Mouse (Mus musculus) frontal cortex, adult (tissue): ENCODE measurements at regions not wholly inside any gene's neighbourhood (a gene's known extent, or its start where the extent isn't known, plus 50 kb on each side); places are given as distances from the start of the nearest gene placed in this dataset.
"Not testable (repeated sequence)": the region's sequence is repeated elsewhere in the genome, so short reads cannot be mapped to it uniquely, and the experiment has no call there.

Experiments used
- ATAC-seq: cut with Nextera tagmentation; 2 replicates; pipeline ENCODE4 v1.9.2; 2017; ENCODE audit warnings: mild to moderate bottlenecking, moderate library complexity, mixed read lengths; ENCODE audit not compliant: low TSS enrichment

DNA sequence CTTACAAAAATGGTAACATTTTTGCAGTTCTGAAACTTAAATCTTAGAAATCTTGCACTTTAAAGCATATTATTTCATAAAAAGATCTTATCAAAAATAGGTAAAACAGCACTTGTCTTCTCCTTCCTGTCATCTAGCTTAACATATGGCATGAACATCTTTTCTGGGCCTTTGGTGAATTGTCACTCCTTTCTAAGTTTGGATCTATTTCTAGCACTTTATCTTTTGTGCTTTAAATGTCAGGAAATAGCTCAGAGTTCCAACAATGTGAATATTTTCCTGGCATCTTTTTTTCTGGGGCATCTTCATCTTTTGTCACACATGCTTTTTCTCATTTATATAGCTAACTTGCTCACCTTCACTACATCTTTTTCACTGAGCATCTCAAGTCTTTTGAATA, 527.4 kb upstream of the Gm5150 start:
- peak; percentile 94 for ATAC-seq

DNA sequence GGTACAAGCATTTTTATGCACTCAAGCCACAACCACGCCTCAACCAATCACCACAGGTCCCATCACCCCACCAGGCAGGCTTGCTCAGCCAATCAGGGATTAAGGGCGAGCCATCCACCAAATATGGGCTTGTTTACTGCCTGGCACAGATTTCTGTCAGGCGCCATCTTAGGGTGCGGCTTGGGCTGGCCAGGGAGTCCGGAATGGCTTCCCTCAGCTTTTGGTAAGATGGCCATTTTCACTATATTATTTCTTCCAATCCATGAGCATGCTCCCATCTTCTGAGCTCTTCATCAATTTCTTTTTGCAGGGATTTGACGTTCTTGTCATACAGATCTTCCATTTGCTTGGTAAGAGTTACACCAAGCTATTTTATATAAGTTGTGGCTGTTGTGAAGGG, 521.3 kb upstream of the Gm5150 start:
- ATAC-seq = not testable (repeated sequence)

DNA sequence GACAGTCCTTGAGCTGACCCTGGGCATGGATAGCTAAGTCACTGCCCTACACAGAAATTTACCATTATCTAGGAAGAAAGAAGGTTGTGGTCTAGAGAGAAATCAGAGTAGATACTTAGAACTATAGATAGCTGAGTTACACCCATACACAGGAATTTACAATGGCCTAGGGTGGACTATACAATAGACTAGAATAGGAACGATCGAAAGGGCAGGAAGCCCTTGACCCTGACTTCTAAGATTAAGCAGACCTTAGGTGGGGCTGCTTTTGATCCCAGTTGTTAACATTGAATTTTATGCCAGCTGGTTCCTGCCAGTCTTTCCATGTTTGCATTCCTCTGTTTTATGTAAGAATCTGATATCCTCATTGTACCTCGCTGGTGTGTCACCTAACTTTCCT, 482.2 kb upstream of the Gm5150 start:
- ATAC-seq = not testable (repeated sequence)

DNA sequence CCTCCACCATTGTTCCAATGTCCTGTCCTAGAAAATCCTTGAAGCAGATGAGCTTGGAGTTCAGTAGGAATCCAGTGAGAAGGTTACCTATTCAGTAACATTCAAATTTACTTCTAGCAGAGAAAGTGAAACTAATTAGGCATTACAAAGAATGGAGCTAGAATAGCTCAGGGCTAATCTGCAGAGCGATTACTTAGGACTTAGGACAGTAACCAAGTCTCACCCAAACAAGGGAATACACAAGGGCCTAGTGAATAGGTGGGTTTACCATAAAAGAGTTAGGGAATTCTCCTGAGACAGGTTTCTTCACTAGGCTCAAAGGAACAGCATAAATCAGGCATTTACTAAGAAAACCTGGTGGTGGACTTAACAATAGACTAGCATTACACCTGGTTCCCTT, 476.5 kb upstream of the Gm5150 start:
- no peak for ATAC-seq

DNA sequence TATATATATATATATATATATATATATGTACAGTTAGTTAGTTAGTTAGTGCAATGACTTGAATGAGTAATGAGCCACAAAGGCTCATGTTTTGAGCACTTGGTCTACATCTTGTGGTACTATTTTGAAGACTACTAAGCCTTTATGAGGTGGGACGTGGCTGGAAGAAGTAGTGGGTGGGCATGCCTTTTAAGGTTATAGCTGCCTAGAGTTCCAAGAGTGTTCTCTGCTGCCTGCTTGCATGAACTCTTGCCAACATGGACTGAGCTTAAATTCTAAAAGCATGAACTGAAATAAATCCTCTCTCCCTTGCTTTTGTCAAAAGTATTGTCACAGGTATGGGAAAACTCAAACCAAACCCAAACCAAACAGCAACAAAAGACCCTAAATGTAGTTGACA, 465.1 kb upstream of the Gm5150 start:
- peak; percentile 87 for ATAC-seq

DNA sequence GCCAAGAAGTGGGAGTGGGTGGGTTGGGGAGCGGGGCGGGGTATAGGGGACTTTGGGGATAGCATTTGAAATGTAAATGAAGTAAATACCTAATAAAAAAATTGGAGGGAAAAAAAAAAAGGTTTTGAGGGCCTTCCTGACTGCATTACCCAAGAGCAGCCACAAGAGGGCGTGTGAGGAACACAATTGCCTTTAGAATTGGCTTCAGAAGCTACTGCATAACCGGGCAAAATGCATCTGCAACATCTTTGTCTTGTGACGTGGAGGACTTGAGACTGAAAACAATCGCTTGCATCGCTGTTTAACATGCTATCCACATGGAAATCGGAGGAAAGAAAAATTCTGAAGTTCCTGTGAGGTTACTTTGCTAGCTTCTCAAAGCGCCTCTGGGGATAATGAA, 460.2 kb upstream of the Gm5150 start:
- ATAC-seq = peak; percentile 90

DNA sequence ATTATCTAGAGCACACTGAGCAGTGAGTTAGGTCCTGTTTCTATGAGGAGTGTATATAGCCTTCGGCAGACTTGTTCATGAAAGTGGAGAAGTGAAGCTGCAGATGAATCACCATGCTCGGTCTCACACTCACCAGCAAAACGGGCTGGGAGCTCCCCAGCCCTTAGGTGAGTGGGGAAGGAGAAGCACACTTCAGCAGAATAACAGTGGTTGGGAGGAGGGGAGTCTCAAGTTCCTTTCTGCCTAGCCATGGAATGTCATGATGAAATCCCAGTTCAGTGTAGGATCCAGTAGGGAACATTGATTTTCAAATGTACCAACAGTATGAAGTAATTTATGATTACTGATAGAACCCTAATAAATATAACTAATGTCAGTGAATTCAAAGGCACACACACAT, 459.1 kb upstream of the Gm5150 start:
- ATAC-seq = no peak

DNA sequence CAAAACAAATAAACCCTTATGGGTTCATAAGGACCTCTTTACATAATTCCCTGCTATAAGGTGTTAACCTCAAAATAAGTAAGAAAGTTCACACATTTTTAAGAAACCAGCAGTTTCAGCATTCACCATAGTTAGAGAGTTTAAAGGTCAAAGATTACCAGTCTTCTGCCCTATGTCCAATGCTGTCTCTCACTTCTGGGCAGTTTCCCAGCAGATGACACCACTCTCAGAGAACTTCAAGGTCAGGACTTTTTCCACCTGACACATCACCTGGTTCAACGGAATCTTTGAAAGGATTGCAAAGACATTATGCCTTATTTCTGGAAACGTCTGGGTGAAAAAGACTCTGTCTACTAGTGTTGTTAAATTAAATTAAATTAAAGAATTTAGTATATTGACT, 458.1 kb upstream of the Gm5150 start:
- ATAC-seq = no peak

DNA sequence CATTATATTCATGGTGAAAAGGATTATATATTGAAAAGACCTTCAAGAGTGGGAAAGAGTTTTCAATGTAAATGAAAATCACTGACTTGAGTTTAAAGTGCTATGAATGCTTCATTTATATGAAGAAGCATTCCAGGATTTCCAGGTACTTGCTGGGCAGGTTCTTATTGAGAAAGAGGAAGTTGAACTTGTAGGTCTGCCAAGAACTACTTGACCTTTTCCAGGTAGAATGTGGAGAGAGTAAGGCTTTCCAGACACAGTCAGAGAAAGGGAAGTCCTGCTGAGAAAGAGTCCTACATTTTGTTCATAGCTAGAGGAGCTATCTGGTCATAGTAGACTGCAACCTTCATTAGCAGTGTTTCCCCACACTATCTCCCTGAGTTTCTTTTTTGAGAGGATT, 426.8 kb upstream of the Gm5150 start:
- no peak for ATAC-seq

DNA sequence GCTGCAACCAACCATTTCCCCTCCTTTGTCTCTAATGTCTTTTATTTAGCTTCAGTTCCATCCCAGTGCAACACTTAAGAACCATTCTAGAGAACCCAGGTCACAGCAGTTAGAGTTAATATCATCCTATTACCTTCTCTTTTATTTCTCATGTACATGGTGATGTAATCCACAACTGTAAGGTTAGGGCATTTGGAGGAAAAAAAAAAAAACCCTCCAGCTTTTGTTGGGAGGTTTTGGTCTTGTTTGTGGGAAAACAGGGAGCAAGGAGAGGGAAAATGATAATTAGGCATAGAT, 425.5 kb upstream of the Gm5150 start:
- no peak for ATAC-seq

DNA sequence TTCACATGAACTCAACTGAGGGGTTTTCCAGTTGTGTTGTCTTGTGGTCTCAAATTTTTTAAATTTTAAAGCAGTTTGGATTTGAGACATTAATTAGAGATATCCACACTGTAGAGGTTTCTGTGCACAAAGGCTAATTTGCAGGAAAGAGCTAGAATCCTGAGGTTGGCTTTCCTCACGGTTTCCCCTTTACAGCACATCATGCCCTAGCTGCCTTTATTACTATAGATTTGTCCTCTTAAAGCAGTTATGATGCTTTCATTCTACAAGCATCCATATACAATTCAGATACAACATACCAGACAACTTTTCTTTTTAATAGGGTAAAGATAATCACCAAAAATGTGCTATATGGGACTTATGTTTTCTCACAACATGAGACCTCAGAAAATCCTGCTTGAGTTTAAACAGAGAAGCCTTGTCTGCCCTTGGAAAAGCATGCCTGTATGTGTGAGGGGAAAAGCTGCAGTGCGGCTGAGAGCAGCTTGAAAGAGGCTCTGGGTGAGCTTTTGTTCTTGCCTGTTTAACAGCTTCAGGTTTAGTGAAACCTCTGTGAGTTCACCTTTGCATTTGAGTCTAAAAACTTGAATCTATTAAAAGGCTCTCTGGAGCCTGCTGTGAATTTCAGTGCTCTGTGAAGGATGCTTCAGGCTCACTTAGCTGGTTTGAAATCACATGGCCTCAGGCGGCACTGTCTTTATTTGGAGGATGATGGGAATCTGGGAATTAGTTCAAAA, 425.0 kb upstream of the Gm5150 start:
- ATAC-seq = no peak
